Mouse (Mus musculus) urinary bladder, postnatal 36 days (tissue): ENCODE measurements at regions not wholly inside any gene's neighbourhood (a gene's known extent, or its start where the extent isn't known, plus 50 kb on each side); places are given as distances from the start of the nearest gene placed in this dataset.

ENCODE experiments used
- DNase-seq, 2 experiments: peaks; one replicate each; pipeline ENCODE4 v3.0.0; 2022; ENCODE audit warnings: low spot score in 2 of 2, mixed read lengths in 1 of 2

GRCm38 (mm10) chr3:146337429-146337828 is 67.0 kb upstream of the Ssx2ip start:
- no peak for DNase-seq

GRCm38 (mm10) chr3:146337861-146338281 is 66.6 kb upstream of the Ssx2ip start:
- no peak for DNase-seq

GRCm38 (mm10) chr3:146338445-146338844 is 66.0 kb upstream of the Ssx2ip start:
- DNase-seq, result no peak

- DNase-seq, result no peak
Measured at GRCm38 (mm10) chr3:146340316-146341055, 64.0 kb upstream of the Ssx2ip start.

- DNase-seq, result no peak
Measured at GRCm38 (mm10) chr3:146341652-146342340, 62.6 kb upstream of the Ssx2ip start.

GRCm38 (mm10) chr3:146342727-146343126 is 61.7 kb upstream of the Ssx2ip start:
- DNase-seq, result no peak

GRCm38 (mm10) chr3:146343649-146344401 is 60.6 kb upstream of the Ssx2ip start:
- peak; percentile 36 to 56 for DNase-seq

- DNase-seq, result no peak
Measured at GRCm38 (mm10) chr3:146344402-146345025, 59.9 kb upstream of the Ssx2ip start.

- DNase-seq, result peak; percentile 29 to 55
Measured at GRCm38 (mm10) chr3:146345308-146345780, 59.1 kb upstream of the Ssx2ip start.

GRCm38 (mm10) chr3:146345946-146346345 is 58.5 kb upstream of the Ssx2ip start:
- no peak for DNase-seq

GRCm38 (mm10) chr3:146347311-146347710 is 57.1 kb upstream of the Ssx2ip start:
- DNase-seq, result no peak

GRCm38 (mm10) chr3:146348921-146349320 is 55.5 kb upstream of the Ssx2ip start:
- DNase-seq, result no peak

GRCm38 (mm10) chr3:146349393-146349792 is 55.0 kb upstream of the Ssx2ip start:
- no peak for DNase-seq

GRCm38 (mm10) chr3:146350126-146350525 is 54.3 kb upstream of the Ssx2ip start:
- no peak for DNase-seq

GRCm38 (mm10) chr3:146351468-146351867 is 53.0 kb upstream of the Ssx2ip start:
- no peak for DNase-seq

- DNase-seq, result peak in 1 of 2 experiments; percentile 17
Measured at GRCm38 (mm10) chr3:146352187-146352586, 52.3 kb upstream of the Ssx2ip start.

GRCm38 (mm10) chr3:146353961-146354360 is 50.5 kb upstream of the Ssx2ip start:
- DNase-seq, result no peak
